Mouse (Mus musculus) embryonic facial prominence, embryonic 10.5 days (tissue): ENCODE data around the gene Dnajc5. TPM values are rescaled to one million over a fixed set of nuclear protein-coding genes. Genes with fewer than 3 reads are reported as not detected.

Source experiments
- DNase-seq: peaks from one replicate; pipeline ENCODE4 v3.0.0-alpha.2; 2017; ENCODE audit warnings: low spot score
- H3K27ac ChIP-seq: fragments of 300-500 bp; sonication (generic); replicated peaks from 2 replicates; pipeline ENCODE4 v1.5.1; 2016; ENCODE audit warnings: mild to moderate bottlenecking
- H3K27me3 ChIP-seq: fragments of 300-500 bp; sonication (generic); replicated peaks from 2 replicates; pipeline ENCODE4 v1.6.1; 2016; ENCODE audit warnings: low read depth, mild to moderate bottlenecking; ENCODE audit not compliant: poor library complexity, severe bottlenecking
- H3K36me3 ChIP-seq: fragments of 300-500 bp; sonication (generic); replicated peaks from 2 replicates; pipeline ENCODE4 v1.6.1; 2016; ENCODE audit warnings: mild to moderate bottlenecking, moderate library complexity
- H3K4me1 ChIP-seq: fragments of 300-500 bp; sonication (generic); 2 replicates; pipeline ENCODE4 v1.6.1; 2016
- H3K4me3 ChIP-seq: fragments of 300-500 bp; sonication (generic); 2 replicates; pipeline ENCODE4 v1.5.1; 2016; ENCODE audit warnings: mild to moderate bottlenecking, moderate library complexity
- H3K9me3 ChIP-seq: fragments of 300-500 bp; sonication (generic); 2 replicates; pipeline ENCODE4 v1.6.1; 2016; ENCODE audit warnings: mild to moderate bottlenecking
- WGBS: fragments of 180-500 bp; shearing (Covaris S2); methylation state at CpG from one replicate; pipeline ENCODE4 v1.1.7; 2016; 5-methylcytosine and 5-hydroxymethylcytosine counted together
- polyA plus RNA-seq: library from polyadenylated mRNA; unstranded; fragments of >200 nt; fragmentation: Nextera tagmentation; extraction: Ambion mirVana; gene quantifications from 2 replicates; pipeline ENCODE4 v1.2.1, GENCODE M21; 2016

Dnajc5 gene
- polyA plus RNA-seq, 1 experiment from 2014 or later = 93.4 TPM

DNA sequence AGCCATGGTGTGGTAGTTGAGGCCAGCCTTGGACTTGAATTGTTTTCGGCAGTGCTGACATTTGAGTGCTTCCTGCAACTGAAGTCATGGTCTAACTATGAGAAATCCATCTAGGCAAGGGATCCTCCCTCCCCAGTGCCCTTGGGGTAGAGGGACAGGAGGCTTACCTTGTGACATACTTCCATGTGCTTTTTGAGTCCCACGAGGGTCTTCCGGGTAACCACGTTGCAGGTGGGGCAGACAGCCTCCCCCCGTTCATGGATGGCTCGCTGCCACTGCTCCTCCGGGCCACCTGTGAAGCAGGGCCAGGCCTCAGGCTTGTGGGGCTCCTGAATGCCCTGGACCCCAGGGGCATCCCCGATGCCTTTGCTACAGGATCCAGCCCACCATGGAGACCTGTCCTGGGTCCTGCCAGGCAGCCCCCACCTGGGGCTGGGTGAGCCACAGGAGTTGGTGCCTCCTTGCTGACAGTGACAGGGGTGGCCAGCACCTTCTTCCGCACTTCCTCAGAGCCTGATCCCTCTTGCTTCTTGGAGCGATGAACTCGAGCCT is 68.0 kb downstream of the Dnajc5 start:
- Histone ChIP-seq H3K36me3 (peaks cover 76% of the 10 kb centered on the region), H3K4me3 (no peak overlapping the region), H3K27ac (no peak overlapping the region), H3K27me3 (no peaks in the 10 kb centered on the region), H3K9me3 (no peaks in the 10 kb centered on the region), H3K4me1 (peaks cover 20% of the 10 kb centered on the region)
- DNase-seq = no peak
- 93% methylated on average over 11 of the region's 11 CpGs for WGBS

DNA sequence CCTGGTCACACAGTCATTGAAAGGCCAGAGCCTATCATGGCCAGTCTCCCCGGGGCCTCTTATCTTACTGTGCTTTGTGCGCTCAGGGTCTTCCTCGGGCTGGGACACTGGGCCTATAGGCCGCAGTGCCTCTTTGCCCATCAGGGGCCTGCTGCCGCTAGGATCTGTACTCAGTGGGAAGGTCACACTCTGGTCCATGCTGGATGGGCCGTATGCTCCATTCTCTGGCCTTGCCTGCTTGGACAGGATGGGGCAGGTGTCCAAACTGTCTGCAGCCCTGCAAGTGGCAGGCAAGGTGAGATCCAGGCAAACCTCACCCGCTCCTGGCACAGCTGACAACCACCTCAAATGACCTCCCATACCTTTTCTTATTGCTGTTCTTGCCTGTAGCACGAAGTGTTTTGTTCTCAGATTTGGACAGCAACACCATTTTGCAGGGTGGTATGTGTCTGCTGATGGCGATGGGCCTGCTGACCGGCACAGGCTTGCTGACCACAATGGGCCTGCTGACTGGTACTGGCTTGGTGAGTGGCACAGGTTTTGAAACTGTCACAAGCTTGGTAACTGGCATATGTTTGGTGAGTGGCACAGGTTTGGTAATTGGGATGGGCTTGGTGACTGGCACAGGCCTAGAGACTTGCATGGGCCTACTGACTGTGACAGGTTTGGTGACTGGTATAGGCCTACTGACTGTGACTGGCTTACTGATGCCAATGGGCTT is 68.9 kb downstream of the Dnajc5 start:
- DNase-seq = no peak
- Histone ChIP-seq H3K4me3 (no peak overlapping the region), H3K36me3 (peaks cover 68% of the 10 kb centered on the region), H3K27me3 (no peaks in the 10 kb centered on the region), H3K27ac (no peak overlapping the region), H3K9me3 (no peaks in the 10 kb centered on the region), H3K4me1 (peaks cover 21% of the 10 kb centered on the region)
- 92% methylated on average over 10 of the region's 10 CpGs for WGBS

DNA sequence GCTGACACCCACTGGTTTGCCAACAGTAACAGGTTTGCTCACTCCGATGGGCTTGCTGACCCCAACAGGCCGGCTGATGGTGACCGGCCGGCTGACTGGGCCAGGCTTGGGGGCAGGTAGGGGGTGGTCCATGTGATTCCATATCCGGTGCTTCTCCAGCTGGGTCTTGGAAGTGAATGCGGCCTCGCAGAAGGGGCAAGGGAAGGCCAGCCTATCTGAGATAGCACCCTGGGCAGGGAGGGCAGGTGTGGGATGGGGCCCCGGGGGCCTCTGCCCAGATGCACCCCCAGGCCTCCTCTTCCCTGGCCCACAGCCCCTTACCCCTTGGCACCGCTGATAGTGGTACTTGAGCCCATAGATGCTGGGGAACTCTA is 69.4 kb downstream of the Dnajc5 start:
- H3K27me3 ChIP-seq = no peaks in the 10 kb centered on the region
- H3K4me3 ChIP-seq = no peak overlapping the region
- 90% methylated on average over 9 of the region's 9 CpGs for WGBS
- no peak overlapping the region for H3K27ac ChIP-seq
- DNase-seq = no peak
- H3K4me1 ChIP-seq = peaks cover 21% of the 10 kb centered on the region
- H3K9me3 ChIP-seq = no peaks in the 10 kb centered on the region
- H3K36me3 ChIP-seq = peaks cover 62% of the 10 kb centered on the region

DNA sequence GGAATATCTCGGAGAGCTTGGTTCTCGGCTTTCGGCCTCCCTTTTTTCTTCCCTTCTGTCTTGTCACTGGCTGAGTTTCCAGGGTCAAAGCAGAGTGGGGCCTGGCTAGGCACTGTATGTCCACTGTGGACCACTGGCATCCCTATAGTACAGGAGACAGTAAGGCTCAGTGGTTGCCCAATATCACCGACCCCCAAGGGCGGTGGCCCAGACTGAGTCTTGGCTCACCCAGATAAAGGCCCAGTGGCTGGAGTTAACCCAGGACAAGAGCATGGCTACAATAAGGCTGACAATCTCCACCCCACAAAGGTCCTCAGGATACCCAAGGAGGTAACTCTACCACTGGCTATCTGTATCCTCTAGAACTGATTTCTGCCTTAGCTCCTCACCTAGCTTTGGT is 70.2 kb downstream of the Dnajc5 start:
- no peaks in the 10 kb centered on the region for H3K9me3 ChIP-seq
- H3K4me3 ChIP-seq = no peak overlapping the region; the same call in 1 of the 2 replicates
- peaks cover 21% of the 10 kb centered on the region for H3K4me1 ChIP-seq
- H3K27me3 ChIP-seq = no peaks in the 10 kb centered on the region
- peaks cover 55% of the 10 kb centered on the region for H3K36me3 ChIP-seq
- DNase-seq = no peak
- no peak overlapping the region for H3K27ac ChIP-seq
- 94% methylated on average over 5 of the region's 5 CpGs for WGBS

DNA sequence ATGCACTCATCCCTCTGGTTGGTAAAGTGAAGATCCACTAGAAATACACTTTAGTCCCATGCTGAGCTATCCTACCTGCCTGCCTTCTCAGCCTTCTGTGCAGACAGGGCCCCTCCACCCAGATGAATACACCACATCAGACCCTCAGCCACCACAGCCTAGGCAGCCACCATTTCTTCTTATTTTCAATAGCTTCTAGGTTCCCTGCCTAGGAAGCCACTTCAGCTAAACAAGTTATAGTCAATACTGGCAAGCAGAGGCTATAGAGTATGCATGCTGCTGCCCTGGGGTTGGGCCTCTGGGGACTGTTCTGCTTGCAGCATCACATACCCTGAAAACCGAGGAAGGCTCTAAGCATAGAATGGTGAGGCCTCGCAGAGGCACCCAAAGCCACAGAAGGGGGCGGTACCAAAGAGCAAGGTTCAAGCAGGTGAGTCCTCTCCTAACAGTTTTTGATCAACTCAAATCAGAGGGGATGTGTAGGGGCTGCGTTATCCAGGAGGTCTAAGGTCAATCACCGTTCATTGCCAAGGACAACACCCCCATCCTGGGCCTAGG is 71.3 kb downstream of the Dnajc5 start, which contains the start of gene Prpf6:
Prpf6 (plus strand) TSS at position 341 of the 558 bp plus-strand sequence.
- Histone ChIP-seq H3K4me1 (peaks cover 21% of the 10 kb centered on the region), H3K27me3 (0 out of 2 replicates have a peak, but pooled peaks cover 4% of the 10 kb centered on the region), H3K9me3 (no peaks in the 10 kb centered on the region), H3K36me3 (peaks cover 47% of the 10 kb centered on the region), H3K4me3 (peak within 1 kb of the TSS; percentile 96), H3K27ac (peak within 1 kb of the TSS; percentile 94)
- 15% methylated on average over 5 of the region's 5 CpGs for WGBS
- no peak for DNase-seq

DNA sequence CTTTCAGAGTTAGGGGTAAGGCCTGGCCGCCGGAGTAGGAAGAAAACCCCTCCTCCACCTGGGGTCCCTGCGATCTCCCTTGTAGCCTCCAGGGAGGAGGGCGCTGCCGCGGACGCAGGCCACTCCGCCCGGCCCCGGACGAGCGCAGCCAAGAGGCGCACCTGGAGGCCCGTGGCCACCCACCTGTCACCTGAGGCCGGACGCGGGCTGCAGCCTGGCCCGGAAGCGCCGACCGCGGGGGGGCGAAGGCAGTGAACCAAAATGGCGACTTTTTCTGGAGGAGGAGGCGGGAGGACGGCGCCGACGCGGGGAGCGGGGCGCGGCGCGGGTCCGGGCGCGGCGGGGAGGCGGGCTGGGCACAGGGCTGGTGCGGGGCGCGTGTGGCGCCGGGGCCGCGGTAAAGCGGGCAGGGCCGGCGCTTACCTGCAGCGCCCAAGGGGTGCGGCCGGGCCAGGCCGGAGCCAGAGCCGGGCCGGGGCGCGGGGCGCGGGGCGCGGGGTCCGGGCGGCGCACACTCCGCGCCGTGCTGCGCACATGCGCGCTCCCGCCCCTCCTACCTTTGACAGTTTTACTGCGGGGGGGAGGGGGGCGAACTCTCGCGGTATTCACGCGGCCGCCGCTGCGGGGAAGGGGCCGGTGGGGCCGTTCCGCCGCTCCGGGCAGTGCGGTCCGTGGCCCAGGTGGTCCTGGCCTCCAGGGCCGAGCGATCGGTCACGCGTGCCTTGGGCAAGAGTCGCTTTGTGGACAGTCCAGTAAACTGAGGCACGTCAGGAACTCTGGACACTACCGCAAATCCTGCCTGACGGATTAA is 72.2 kb downstream of the Dnajc5 start, which contains the start of gene Zfp512b:
Zfp512b (minus strand) TSS at position 573 of the 811 bp plus-strand sequence.
- Histone ChIP-seq H3K4me3 (peak within 1 kb of the TSS; percentile 96), H3K27me3 (0 out of 2 replicates have a peak, but pooled peaks cover 10% of the 10 kb centered on the region), H3K9me3 (no peaks in the 10 kb centered on the region), H3K36me3 (peaks cover 39% of the 10 kb centered on the region), H3K4me1 (peaks cover 21% of the 10 kb centered on the region), H3K27ac (peak within 1 kb of the TSS; percentile 94)
- peak; percentile 88 for DNase-seq
- WGBS = 2% methylated on average over 96 of the region's 97 CpGs

DNA sequence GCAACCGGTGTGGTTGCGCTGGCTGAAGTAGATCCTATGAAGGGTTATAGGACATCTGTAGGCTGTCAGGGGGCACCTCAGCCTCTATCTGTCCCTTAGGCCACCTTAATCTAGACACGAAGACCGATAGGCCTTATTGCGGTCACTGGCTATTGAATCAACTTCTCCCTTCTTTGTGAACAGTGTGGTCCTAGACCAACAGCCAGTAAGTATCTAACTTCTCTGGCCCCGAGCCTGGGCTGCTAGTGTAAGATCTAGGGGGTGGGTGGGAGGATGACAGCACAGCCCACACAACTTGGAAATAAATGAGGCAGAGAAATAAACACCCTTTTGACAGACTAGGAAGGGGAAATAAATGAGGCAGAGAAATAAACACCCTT is 72.7 kb downstream of the Dnajc5 start:
- peak overlapping the region; percentile 94 for H3K27ac ChIP-seq
- WGBS = 9% methylated on average over 6 of the region's 6 CpGs
- H3K36me3 ChIP-seq = peaks cover 33% of the 10 kb centered on the region
- peaks cover 25% of the 10 kb centered on the region for H3K4me1 ChIP-seq
- H3K4me3 ChIP-seq = peak overlapping the region; percentile 96
- DNase-seq = no peak
- H3K9me3 ChIP-seq = no peaks in the 10 kb centered on the region
- peaks cover 14% of the 10 kb centered on the region for H3K27me3 ChIP-seq

DNA sequence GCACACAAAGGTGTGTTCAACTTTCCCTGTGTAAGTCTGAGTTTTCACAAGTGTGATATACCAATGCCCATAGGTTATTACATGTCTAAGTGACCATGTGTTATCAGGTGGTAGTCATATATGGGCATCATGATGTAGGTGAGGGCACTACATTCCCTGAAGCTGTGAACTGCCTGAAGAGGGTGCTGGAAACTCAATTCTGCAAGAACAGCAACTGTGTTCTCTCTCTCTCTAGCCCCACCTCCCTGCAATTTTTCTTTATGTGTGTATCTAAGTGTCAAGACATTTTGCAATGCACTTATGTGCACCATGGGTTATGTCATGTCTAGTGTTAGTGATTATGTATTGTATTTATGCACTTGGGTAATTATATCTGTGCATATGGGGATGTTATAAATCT is 73.7 kb downstream of the Dnajc5 start:
- no peak overlapping the region for H3K27ac ChIP-seq
- H3K4me1 ChIP-seq = peaks cover 34% of the 10 kb centered on the region
- H3K27me3 ChIP-seq = peaks cover 23% of the 10 kb centered on the region
- no peak for DNase-seq
- H3K4me3 ChIP-seq = no peak overlapping the region
- peaks cover 24% of the 10 kb centered on the region for H3K36me3 ChIP-seq
- H3K9me3 ChIP-seq = no peaks in the 10 kb centered on the region

DNA sequence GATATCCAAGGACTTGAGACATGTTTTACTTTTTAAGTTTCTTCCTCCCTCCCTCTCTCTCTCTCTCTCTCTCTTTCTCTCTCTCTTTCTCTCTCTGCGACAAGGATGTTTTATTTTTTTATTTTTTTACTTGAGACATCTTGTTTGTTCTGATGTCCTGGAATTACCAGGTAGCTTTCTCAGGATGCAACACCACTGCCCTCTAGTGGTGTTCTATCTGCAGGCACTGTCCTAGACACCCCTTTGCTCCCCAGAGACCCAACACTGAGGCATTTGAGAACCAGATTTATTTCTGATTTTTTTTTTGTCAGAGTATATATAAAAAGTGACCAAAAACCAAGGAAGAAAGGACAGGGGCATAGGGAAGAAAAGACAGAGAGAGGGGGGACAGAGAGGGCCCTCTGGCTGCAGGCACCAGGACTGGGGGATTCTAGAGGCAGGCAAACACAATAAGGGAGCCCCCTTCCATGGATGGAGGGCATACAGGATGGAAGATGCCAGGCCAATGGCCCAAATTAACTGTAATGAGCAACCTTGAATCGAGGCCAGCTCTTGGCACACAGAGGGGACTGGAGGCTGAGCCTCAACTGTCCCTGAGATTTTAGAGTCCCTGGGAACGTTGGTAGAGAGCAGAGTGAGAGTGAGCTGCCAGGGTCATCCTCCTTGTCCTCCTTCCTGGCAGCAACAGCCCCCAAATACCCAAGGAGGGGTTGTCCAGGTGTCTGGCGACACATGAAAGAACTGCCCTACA is 74.8 kb downstream of the Dnajc5 start:
- Histone ChIP-seq H3K9me3 (no peaks in the 10 kb centered on the region), H3K4me3 (no peak overlapping the region), H3K27ac (no peak overlapping the region), H3K36me3 (peaks cover 12% of the 10 kb centered on the region), H3K4me1 (peaks cover 40% of the 10 kb centered on the region), H3K27me3 (peaks cover 32% of the 10 kb centered on the region)
- WGBS = 78% methylated on average over 4 of the region's 4 CpGs
- DNase-seq = peak; percentile 32

DNA sequence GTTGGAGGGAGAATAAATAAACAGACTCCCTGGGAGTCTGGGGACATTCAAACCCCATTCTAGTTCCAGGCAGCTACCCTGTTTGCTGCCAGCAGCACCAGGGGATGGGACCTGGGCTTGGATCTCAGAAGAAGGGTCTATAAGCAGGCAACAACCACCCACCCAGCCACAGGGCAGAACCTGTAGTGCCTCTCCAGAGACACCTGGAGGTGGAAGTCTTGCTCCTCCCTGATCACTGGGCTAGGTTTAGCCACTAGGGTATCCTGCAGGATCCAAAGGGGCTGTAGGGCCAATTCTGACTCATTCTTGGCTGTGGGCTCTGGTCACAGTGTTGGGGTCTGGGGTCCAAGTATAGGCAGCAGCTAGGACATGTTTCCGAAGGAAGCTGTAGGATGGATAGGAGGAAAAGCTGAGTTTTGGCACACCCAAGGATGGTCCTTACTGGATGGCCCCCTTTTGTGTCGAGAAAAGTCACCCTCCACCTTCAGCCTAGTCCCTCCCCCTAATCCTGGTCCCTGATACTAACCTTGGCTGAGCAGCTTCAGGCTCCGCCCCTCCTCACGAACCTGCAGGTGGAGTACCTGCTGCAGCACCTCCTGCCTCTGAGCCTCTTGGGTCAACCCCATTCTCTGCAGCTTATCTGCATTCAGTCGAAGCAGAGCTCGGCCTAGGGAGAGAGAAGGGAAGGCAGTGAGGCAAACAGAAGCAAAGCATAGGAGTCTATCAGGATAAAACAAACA is 76.1 kb downstream of the Dnajc5 start:
- peaks cover 38% of the 10 kb centered on the region for H3K4me1 ChIP-seq
- no peak overlapping the region for H3K27ac ChIP-seq
- peak; percentile 7 for DNase-seq
- WGBS = 50% methylated on average over 6 of the region's 6 CpGs
- no peaks in the 10 kb centered on the region for H3K9me3 ChIP-seq
- peaks cover 35% of the 10 kb centered on the region for H3K27me3 ChIP-seq
- H3K36me3 ChIP-seq = peaks cover 4% of the 10 kb centered on the region; the same call in 1 of the 2 replicates
- H3K4me3 ChIP-seq = no peak overlapping the region

DNA sequence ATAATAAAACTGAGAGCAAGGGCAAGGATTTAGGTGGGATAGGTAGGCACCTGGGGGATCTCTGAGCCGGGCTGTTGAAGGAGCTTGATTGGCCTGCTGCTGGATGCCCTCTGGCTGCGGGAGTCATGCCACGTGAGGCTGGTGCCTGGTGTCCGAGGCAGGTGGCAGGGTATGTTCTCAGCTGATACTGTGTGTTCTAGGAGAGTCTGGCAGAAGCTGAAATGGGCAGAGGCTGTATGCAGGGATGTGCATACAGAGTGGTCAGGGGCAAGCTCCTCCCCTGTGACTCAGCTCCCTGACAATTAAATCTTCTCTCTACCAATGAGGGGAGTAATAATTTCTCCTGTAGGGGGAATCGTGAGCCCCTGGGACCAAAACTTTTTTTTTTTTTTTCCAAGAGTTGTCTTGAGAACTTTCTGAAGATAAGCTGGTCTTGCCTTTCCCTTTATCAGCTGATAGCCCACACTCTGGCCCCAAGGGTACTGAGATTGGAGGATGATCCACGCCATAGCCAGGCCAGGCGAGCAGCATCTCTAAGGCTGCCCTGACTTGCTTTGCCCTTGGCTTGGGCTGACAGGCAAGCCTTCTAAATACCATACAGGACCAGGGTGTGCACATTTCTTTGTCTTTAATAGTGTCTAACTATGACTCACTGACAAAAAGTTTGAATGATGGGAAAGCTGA is 77.2 kb downstream of the Dnajc5 start:
- H3K4me1 ChIP-seq = peaks cover 42% of the 10 kb centered on the region
- H3K4me3 ChIP-seq = peak overlapping the region; percentile 88; the same call in 1 of the 2 replicates

More for the DNA sequence above, 77.2 kb downstream of the Dnajc5 start:
- DNase-seq = peak; percentile 5
- Histone ChIP-seq H3K27ac (no peak overlapping the region), H3K9me3 (no peaks in the 10 kb centered on the region), H3K36me3 (peaks cover 4% of the 10 kb centered on the region; the same call in 1 of the 2 replicates), H3K27me3 (peaks cover 35% of the 10 kb centered on the region)
- 75% methylated on average over 7 of the region's 7 CpGs for WGBS
